Mouse (Mus musculus) stomach, postnatal 0 days (tissue): ENCODE measurements around the gene Yeats2. TPM values are rescaled to one million over a fixed set of nuclear protein-coding genes. Genes with fewer than 3 reads are reported as not detected.

Source experiments
- ATAC-seq: fragments of 200-750 bp; cut with Nextera tagmentation; 2 replicates; pipeline ENCODE4 v1.8.0; 2017; ENCODE audit not compliant: low FRiP score, low TSS enrichment
- DNase-seq: peaks from one replicate; pipeline ENCODE4 v3.0.0-alpha.2; 2016; ENCODE audit warnings: low spot score
- H3K27ac ChIP-seq: fragments of 300-500 bp; sonication (generic); replicated peaks from 2 replicates; pipeline ENCODE4 v1.5.1; 2014; ENCODE audit warnings: mild to moderate bottlenecking, control low read depth
- H3K27me3 ChIP-seq: fragments of 300-500 bp; sonication (generic); 2 replicates; pipeline ENCODE4 v1.6.1; 2014; ENCODE audit warnings: low read length; ENCODE audit not compliant: control insufficient read depth, insufficient read depth
- H3K36me3 ChIP-seq: fragments of 300-500 bp; sonication (generic); 2 replicates; pipeline ENCODE4 v1.6.1; 2014; ENCODE audit warnings: low read length, mixed read lengths; ENCODE audit not compliant: control insufficient read depth, insufficient read depth
- H3K4me1 ChIP-seq: fragments of 300-500 bp; sonication (generic); replicated peaks from 2 replicates; pipeline ENCODE4 v1.6.1; 2014; ENCODE audit warnings: antibody characterized with exemption; ENCODE audit not compliant: control insufficient read depth, insufficient read depth
- H3K4me2 ChIP-seq: fragments of 300-500 bp; sonication (generic); replicated peaks from 2 replicates; pipeline ENCODE4 v1.6.1; 2014; ENCODE audit warnings: low read depth, mild to moderate bottlenecking, control low read depth, moderate library complexity
- H3K4me3 ChIP-seq: fragments of 300-500 bp; sonication (generic); 2 replicates; pipeline ENCODE4 v1.5.1; 2014; ENCODE audit warnings: low read depth, low read length, control low read depth
- H3K9ac ChIP-seq: fragments of 300-500 bp; sonication (generic); 2 replicates; pipeline ENCODE4 v1.6.1; 2014; ENCODE audit warnings: mild to moderate bottlenecking, low read length, control low read depth, mixed read lengths
- H3K9me3 ChIP-seq: fragments of 300-500 bp; sonication (generic); 2 replicates; pipeline ENCODE4 v1.6.1; 2016; ENCODE audit warnings: low read length; ENCODE audit not compliant: control insufficient read depth
- CTCF ChIP-seq: IDR thresholded peaks from 2 replicates; pipeline ENCODE4 v1.5.1; 2016; ENCODE audit warnings: antibody characterized with exemption, low read depth, mild to moderate bottlenecking, moderate library complexity
- EP300 ChIP-seq: optimal IDR thresholded peaks from 2 replicates; pipeline ENCODE3; 2016; ENCODE audit warnings: antibody characterized with exemption
- WGBS: fragments of 180-500 bp; shearing (Covaris S2); extraction: QIAGEN DNeasy Blood & Tissue Kit; methylation state at CpG from one replicate; pipeline ENCODE4 v1.1.7; 2014; 5-methylcytosine and 5-hydroxymethylcytosine counted together
- polyA plus RNA-seq: library from polyadenylated mRNA; unstranded; fragments of >200 nt; fragmentation: Nextera tagmentation; extraction: Ambion mirVana; gene quantifications from 2 replicates; pipeline ENCODE4 v1.2.1, GENCODE M21; 2015

Yeats2 gene
- polyA plus RNA-seq, 1 experiment from 2014 or later = 6.4 TPM

GRCm38 (mm10) chr16:20247103-20247502, 106.2 kb downstream of the Yeats2 start:
- H3K4me3 ChIP-seq = no peak overlapping the region
- no peak overlapping the region for H3K27ac ChIP-seq
- no peak for DNase-seq
- no peaks in the 10 kb centered on the region for H3K27me3 ChIP-seq
- no peak for ATAC-seq
- H3K4me1 ChIP-seq = no peaks in the 10 kb centered on the region
- no peaks in the 10 kb centered on the region for H3K36me3 ChIP-seq
- no peaks in the 10 kb centered on the region for H3K9me3 ChIP-seq
- no peak overlapping the region for H3K4me2 ChIP-seq
- TF ChIP-seq EP300 (no peak), CTCF (no peak)
- H3K9ac ChIP-seq = no peak overlapping the region

- DNase-seq (no peak), ATAC-seq (no peak)
- 86% methylated on average over 9 of the region's 9 CpGs for WGBS
- Histone ChIP-seq H3K27me3 (no peaks in the 10 kb centered on the region), H3K27ac (no peak overlapping the region), H3K36me3 (no peaks in the 10 kb centered on the region), H3K4me1 (no peaks in the 10 kb centered on the region), H3K4me3 (no peak overlapping the region), H3K9me3 (no peaks in the 10 kb centered on the region), H3K4me2 (no peak overlapping the region), H3K9ac (no peak overlapping the region)
- TF ChIP-seq EP300 (no peak), CTCF (no peak)
Observed at GRCm38 (mm10) chr16:20248442-20249174, 107.7 kb downstream of the Yeats2 start.

- TF ChIP-seq EP300 (no peak), CTCF (no peak)
- H3K36me3 ChIP-seq = no peaks in the 10 kb centered on the region
- H3K27ac ChIP-seq = no peak overlapping the region
- H3K27me3 ChIP-seq = no peaks in the 10 kb centered on the region
- no peak overlapping the region for H3K9ac ChIP-seq
- 73% methylated on average over 5 of the region's 5 CpGs for WGBS
- ATAC-seq (no peak), DNase-seq (no peak)
- no peak overlapping the region for H3K4me2 ChIP-seq
- H3K4me1 ChIP-seq = no peaks in the 10 kb centered on the region
- no peaks in the 10 kb centered on the region for H3K9me3 ChIP-seq
- H3K4me3 ChIP-seq = no peak overlapping the region
Observed at GRCm38 (mm10) chr16:20257926-20258325, 117.1 kb downstream of the Yeats2 start.

- Histone ChIP-seq H3K27ac (no peak overlapping the region), H3K9me3 (no peaks in the 10 kb centered on the region), H3K36me3 (no peaks in the 10 kb centered on the region), H3K4me2 (no peak overlapping the region), H3K4me3 (no peak overlapping the region), H3K4me1 (no peaks in the 10 kb centered on the region), H3K9ac (no peak overlapping the region), H3K27me3 (no peaks in the 10 kb centered on the region)
- ATAC-seq = no peak
- WGBS = 71% methylated on average over 7 of the region's 7 CpGs
- no peak for DNase-seq
- TF ChIP-seq EP300 (no peak), CTCF (no peak)
Observed at GRCm38 (mm10) chr16:20265089-20265488, 124.2 kb downstream of the Yeats2 start.

DNA sequence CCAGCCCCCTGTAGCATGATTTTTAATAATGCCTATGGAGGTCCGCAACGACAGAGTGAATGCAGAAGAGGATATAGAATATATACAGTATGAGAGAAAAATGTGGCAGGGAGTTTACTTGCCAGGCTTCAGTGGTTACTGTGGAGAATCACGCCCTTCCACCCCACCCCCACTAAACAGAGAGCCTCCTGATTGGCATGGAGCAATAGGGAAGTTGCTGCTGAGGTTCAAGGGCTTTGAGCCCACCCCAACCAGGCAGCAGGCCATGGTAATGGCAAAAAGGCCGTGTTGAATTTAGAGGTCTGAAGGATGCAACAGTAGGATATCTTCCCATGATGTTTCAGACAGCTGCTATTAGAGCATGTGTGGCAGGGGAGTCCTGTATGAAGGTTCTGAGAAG, 130.5 kb downstream of the Yeats2 start:
- Histone ChIP-seq H3K9ac (no peak overlapping the region), H3K4me1 (no peaks in the 10 kb centered on the region), H3K36me3 (no peaks in the 10 kb centered on the region), H3K4me3 (no peak overlapping the region), H3K9me3 (no peaks in the 10 kb centered on the region), H3K4me2 (no peak overlapping the region), H3K27me3 (no peaks in the 10 kb centered on the region), H3K27ac (no peak overlapping the region)
- no peak for ATAC-seq
- WGBS = 72% methylated on average over 4 of the region's 4 CpGs
- DNase-seq = no peak
- TF ChIP-seq CTCF (no peak), EP300 (no peak)

GRCm38 (mm10) chr16:20272994-20273393, 132.1 kb downstream of the Yeats2 start:
- Histone ChIP-seq H3K27me3 (no peaks in the 10 kb centered on the region), H3K9me3 (no peaks in the 10 kb centered on the region), H3K36me3 (no peaks in the 10 kb centered on the region), H3K27ac (no peak overlapping the region), H3K4me3 (no peak overlapping the region), H3K4me2 (no peak overlapping the region), H3K4me1 (no peaks in the 10 kb centered on the region), H3K9ac (no peak overlapping the region)
- ATAC-seq (no peak), DNase-seq (no peak)
- no peak for TF ChIP-seq CTCF
- no peak for TF ChIP-seq EP300
- 13% methylated on average over 3 of the region's 3 CpGs for WGBS
